Mouse (Mus musculus): ENCODE data around the gene Acsbg1. TPM values are rescaled to one million over a fixed set of nuclear protein-coding genes. Genes with fewer than 3 reads are reported as not detected.
"Not testable (repeated sequence)": the region's sequence is repeated elsewhere in the genome, so short reads cannot be mapped to it uniquely, and the experiment has no call there.

Gene Acsbg1
- polyA plus RNA-seq, 1 experiment = 1.3 TPM

DNA sequence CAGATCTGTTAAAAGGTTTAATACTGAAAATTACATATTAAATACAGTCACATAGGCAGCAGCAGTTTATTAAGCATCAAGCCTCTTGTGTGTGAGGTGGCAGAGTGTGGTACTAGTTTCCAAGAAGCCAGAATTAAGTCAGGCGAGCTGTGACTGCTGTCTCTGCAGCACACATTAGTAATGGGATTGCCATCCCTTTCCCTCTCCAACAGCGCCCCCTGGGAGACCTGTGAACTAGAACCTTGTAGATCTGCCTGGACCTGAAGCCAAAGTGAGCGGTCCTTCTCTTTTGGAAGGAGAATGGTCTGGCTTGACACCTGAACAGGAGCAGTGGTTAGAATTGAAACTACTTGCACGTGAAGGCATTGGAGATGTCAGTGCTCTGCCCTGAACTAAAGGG lies 56.8 kb downstream of the Acsbg1 start:
- Histone ChIP-seq H3K4me1 (ENCODE audit: control insufficient read depth, insufficient read depth, insufficient read length, low read length) (peaks cover 4% of the 10 kb centered on the region; the same call in 1 of the 2 replicates), H3K4me3 (ENCODE audit: insufficient read depth, low read depth, low read length) (no peak overlapping the region), H3K27ac (replicated peaks; ENCODE audit: low read depth, low read length) (peak overlapping the region; percentile 76)

DNA sequence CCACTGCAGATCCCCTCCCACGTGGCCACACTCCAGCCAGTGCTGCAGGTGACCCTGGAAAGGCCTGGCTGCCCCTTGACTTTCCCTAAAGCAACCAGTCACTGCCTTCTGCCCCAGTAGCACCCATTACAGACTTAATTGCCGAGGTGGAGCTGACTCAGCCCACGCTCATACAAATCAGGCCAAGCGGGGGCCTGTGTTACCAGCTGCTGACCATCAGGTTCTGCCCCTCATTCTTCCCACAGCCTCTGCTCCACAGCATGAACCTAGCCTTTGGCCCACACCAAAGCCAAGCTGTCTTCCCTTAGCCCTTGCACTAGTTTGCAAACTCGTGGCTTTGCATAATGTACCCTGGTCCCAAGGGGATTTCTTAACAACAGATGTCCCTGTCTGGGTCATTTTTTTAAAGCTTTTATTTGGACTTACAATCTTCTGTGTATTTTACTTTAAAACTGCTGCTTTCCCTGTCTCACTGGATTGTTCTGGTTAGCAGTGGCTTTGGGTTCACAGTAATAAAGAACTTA lies 57.5 kb downstream of the Acsbg1 start:
- H3K4me3 ChIP-seq (ENCODE audit: insufficient read depth, low read depth, low read length) = no peak overlapping the region
- peak overlapping the region; percentile 87 for H3K27ac ChIP-seq (replicated peaks; ENCODE audit: low read depth, low read length)
- H3K4me1 ChIP-seq (ENCODE audit: control insufficient read depth, insufficient read depth, insufficient read length, low read length) = peaks cover 4% of the 10 kb centered on the region; the same call in 1 of the 2 replicates

DNA sequence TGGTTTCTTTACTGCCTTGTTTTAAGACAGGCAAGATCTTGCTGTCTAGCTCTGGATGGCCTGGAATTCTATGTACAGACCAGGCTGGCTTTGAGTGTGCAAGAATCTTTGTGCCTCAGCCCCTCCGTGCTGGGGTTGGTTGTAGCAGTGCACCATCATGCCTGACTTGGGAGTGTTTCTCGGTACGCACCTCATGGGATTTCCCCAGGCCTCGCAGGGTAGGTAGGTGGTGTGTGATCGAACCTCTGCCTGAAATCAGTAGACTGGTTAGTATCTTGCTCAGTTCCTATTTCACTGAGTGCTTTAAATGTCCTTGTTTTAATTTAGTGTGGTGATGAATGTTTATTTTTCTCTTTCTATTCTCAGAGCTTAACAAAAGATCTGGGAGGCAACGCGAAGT lies 58.8 kb downstream of the Acsbg1 start:
- Histone ChIP-seq H3K27ac (replicated peaks; ENCODE audit: low read depth, low read length) (peak overlapping the region; percentile 54), H3K4me1 (ENCODE audit: control insufficient read depth, insufficient read depth, insufficient read length, low read length) (peaks cover 4% of the 10 kb centered on the region; the same call in 1 of the 2 replicates), H3K4me3 (ENCODE audit: insufficient read depth, low read depth, low read length) (no peak overlapping the region)

DNA sequence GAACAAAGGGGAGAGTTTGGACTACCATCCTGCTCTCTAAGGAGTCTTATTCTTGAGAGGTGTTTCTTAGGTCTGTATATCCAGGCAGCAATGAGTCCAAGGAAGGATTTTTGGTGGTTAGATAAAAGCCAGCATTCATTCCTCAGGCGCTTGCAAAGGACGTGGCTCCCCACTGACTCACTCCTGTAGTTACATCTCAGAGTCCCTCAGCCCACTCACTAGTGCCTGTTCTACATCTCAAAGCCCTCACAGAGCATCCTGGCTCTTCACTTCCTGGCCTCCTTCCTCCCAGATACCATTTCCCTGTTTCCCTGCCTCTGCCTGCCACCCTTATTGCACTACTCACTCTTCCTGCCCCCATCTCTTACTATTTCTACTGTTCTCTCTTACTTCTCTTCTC lies 59.3 kb downstream of the Acsbg1 start:
- Histone ChIP-seq H3K27ac (replicated peaks; ENCODE audit: low read depth, low read length) (peak overlapping the region; percentile 54; the same call in 1 of the 2 replicates), H3K4me3 (ENCODE audit: insufficient read depth, low read depth, low read length) (no peak overlapping the region), H3K4me1 (ENCODE audit: control insufficient read depth, insufficient read depth, insufficient read length, low read length) (peaks cover 4% of the 10 kb centered on the region; the same call in 1 of the 2 replicates)

DNA sequence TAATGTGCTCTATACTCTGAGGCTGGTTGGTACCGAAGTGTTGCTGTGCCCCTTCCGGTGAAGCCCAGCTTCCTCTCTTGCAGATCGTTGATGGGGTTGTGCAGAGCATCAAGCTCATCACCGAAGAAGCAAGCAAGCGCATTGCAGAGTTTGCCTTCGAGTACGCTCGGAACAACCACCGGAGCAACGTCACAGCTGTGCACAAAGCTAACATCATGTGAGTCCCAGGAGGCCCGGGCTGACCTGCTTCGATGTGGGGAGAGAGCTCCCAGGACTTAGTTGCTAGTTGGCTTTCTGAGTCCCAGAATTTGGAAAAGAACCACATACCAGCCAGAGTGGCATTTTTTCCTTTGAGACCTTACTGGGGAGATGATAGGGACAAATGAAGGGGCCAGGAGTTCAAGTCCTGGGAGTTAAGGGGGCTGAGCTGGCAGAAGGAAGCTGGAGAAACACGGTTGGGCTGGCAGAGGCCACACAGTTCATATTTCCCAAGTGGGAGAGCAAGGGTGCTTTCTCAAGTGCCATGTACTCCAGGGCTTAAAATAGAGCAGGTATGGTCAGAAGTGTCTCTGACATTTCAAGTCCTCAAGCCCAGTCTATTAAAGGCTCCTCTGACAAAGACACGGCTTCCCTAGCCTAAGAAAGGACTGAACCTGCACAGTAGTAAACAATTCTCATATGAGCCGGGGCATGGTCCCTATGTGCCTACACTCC lies 64.8 kb downstream of the Acsbg1 start:
- H3K4me3 ChIP-seq (ENCODE audit: insufficient read depth, low read depth, low read length) = no peak overlapping the region
- H3K27ac ChIP-seq (replicated peaks; ENCODE audit: low read depth, low read length) = peak overlapping the region; percentile 63

DNA sequence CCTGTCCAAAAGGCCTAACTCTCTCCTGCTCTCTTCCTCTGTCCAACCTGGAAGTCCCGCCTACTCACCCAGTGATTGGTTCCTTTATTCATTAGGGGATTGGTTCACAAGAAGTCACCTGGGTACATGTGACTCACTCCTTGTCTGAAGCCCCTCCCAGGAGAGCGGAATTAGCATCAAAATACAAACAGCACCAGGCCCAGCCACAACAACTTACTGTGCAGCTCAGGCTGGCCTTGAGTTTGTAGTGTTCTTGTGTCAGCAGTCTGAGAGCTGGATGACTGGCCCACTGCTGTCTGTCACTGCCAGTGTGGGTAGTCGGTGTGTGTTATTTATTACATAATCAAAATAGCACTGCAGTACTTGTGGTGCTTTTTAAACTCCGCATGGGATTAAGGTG lies 68.0 kb downstream of the Acsbg1 start:
- not testable (repeated sequence) for H3K27ac ChIP-seq (replicated peaks; ENCODE audit: low read depth, low read length)

More for the DNA sequence above, 64.8 kb downstream of the Acsbg1 start:
- H3K4me1 ChIP-seq (ENCODE audit: control insufficient read depth, insufficient read depth, insufficient read length, low read length) = no peaks in the 10 kb centered on the region; the same call in 1 of the 2 replicates

DNA sequence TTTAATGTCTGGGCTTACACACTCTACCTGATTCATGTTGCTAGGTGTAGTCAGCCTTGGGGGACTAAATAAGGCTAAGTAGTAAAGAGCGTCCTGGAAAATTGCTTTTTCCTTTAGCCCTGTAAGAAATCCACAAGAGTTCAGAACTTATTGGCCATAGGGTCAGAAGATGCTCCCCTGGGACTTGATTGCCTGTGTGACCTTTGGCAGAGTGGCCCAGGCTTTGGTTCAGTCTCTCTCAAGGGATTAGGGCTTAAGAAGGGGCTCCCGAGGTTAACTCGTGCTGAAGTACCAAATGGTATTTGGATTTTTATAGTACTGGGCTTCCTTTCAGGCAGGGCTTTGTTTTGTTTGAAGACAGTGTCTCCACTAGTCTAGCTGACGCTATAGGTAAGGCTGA lies 73.8 kb downstream of the Acsbg1 start:
- Histone ChIP-seq H3K4me3 (ENCODE audit: insufficient read depth, low read depth, low read length) (peak overlapping the region; percentile 92), H3K27ac (replicated peaks; ENCODE audit: low read depth, low read length) (peak overlapping the region; percentile 100), H3K4me1 (ENCODE audit: control insufficient read depth, insufficient read depth, insufficient read length, low read length) (no peaks in the 10 kb centered on the region)

More for the DNA sequence above, 68.0 kb downstream of the Acsbg1 start:
- not testable (repeated sequence) for H3K4me3 ChIP-seq (ENCODE audit: insufficient read depth, low read depth, low read length); H3K4me1 ChIP-seq (ENCODE audit: control insufficient read depth, insufficient read depth, insufficient read length, low read length)

DNA sequence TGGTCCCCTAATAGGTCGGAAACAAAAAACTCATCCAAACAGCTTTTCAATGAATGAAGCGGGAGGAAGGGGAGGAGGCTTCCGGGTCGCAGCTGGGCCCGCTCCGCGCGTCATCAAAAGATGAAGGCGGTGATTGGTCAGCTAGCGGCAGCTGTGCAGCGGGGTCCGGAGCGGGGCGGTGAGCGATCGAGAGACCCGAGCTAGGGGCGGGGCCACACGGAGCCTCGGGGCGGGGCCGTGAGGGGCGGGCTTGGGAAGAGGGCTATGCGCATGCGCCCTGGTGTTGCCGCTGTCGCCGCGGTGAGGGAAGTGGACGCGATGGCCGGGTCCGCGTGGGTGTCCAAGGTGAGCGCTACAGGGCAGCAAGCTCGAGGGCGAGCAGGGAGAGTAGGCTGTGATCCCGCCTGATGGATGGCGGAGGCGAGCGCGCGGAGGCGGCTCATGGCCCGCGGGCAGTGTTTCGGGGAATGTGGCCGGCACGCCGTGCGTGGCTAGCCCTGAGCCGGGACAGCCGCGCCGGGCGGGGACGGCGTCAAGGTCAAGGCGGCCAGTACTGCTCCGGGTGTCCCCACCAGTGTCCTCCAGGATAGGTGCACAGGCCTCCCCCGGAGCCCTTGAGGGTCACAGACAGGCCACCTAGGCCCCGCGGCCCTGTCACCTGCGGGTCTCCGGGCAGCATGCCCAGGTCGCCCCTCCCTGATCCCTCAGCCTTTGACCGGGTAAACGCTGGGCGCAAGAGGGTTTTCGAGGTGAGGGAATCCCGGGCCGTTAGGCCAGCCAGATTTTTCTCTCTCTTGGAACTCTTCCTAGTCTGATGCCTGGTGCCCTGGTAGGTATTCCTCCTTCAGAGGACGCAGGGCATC lies 75.2 kb downstream of the Acsbg1 start, which contains the start of gene Idh3a:
Idh3a (plus strand) TSS at position 136 of the 863 bp plus-strand sequence.
- Histone ChIP-seq H3K27ac (replicated peaks; ENCODE audit: low read depth, low read length) (peak within 1 kb of the TSS; percentile 100), H3K4me1 (ENCODE audit: control insufficient read depth, insufficient read depth, insufficient read length, low read length) (no peaks in the 10 kb centered on the region), H3K4me3 (ENCODE audit: insufficient read depth, low read depth, low read length) (peak within 1 kb of the TSS; percentile 92)

DNA sequence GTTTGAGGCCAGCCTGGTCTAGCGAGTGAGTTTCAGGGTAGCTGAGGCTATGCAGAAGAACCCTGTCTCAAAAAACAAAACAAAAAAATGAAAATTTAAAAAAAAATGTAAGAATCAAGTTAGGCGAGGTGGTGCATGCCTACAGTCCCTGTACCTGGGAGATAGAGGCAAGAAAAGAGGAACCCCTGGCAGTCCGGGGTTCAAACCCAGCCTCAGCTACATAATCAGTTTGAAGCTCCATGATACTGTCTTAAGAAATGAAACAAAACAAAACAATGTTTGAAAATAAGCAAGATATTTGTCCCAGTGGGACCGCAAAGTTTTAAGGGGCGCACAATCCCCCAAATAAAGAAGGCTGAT lies 75.9 kb downstream of the Acsbg1 start:
- Histone ChIP-seq H3K4me3 (ENCODE audit: insufficient read depth, low read depth, low read length) (peak overlapping the region; percentile 31; the same call in 1 of the 2 replicates), H3K27ac (replicated peaks; ENCODE audit: low read depth, low read length) (no peak overlapping the region), H3K4me1 (ENCODE audit: control insufficient read depth, insufficient read depth, insufficient read length, low read length) (no peaks in the 10 kb centered on the region)

DNA sequence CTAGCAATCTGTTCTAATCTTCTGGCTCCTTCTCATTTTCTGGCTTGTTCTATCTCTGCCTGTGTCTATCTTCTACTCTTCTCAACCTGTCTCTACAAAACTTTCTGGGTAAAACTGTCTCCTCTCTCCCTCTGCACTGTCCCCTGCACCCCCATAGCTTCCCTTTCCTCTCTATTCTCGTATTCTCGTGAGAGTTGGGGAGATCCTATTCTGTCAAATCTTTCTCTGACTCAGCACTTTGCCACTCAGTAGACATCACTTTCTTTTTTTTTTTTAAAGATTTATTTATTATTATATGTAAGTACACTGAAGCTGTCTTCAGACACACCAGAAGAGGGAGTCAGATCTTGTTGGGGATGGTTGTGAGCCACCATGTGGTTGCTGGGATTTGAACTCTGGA lies 77.5 kb downstream of the Acsbg1 start:
- H3K4me1 ChIP-seq (ENCODE audit: control insufficient read depth, insufficient read depth, insufficient read length, low read length); H3K4me3 ChIP-seq (ENCODE audit: insufficient read depth, low read depth, low read length); H3K27ac ChIP-seq (replicated peaks; ENCODE audit: low read depth, low read length): not testable (repeated sequence)

DNA sequence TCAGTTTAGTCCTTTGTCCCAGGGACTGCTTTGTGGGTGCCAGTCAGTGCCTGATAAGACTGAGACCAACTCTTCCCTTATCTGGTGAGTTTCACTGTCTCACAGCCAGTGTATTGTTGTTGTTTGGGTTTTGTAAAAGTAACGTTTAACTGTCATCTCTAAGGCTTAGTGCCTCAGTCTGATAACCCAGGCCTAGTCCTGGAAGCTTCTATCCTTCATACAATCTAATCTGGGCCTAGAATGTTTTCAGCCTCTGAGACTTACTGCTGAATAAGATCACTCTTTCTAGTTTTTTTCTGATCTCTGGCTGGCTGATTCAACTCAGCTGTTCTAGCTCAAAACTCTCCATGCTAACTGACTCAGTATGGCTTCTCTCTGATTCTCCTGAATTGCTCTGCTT lies 78.0 kb downstream of the Acsbg1 start:
- Histone ChIP-seq H3K4me3 (ENCODE audit: insufficient read depth, low read depth, low read length) (no peak overlapping the region), H3K27ac (replicated peaks; ENCODE audit: low read depth, low read length) (no peak overlapping the region), H3K4me1 (ENCODE audit: control insufficient read depth, insufficient read depth, insufficient read length, low read length) (no peaks in the 10 kb centered on the region)

DNA sequence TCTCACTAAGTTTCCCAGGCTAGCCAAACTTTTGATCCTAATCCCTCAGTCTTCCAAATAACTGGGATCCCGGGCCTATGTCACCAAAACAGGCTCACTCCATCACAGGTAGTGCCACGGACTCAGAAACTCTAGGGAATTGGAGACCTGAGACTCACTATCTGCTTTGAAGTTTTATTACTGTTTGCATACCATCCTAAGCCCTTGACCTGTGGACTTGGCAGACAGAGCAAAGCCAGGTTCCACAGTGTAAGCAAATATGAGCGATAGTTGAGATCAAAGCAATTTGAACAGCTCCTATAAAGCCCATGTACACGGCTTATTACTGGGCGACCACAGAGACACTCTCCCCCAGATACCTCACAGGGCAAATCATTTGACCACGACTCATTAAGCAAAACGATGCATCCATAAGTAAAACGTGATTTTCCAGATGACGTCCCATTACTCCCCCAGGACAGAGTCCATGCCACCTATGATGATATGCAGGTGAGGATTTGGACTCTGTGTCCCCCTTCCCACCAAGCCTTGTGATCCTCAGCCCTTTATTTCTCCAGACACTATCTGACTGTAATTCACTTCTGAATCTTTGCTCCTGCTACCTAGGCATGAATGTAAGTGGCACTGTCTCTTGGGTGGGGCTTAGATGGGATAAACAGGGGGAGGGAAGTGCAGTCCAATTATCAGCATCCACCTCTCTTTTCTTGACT lies 90.4 kb downstream of the Acsbg1 start:
- no peak overlapping the region for H3K4me3 ChIP-seq (ENCODE audit: insufficient read depth, low read depth, low read length)
- no peak overlapping the region for H3K27ac ChIP-seq (replicated peaks; ENCODE audit: low read depth, low read length)
- H3K4me1 ChIP-seq (ENCODE audit: control insufficient read depth, insufficient read depth, insufficient read length, low read length) = peaks cover 7% of the 10 kb centered on the region; the same call in 1 of the 2 replicates

DNA sequence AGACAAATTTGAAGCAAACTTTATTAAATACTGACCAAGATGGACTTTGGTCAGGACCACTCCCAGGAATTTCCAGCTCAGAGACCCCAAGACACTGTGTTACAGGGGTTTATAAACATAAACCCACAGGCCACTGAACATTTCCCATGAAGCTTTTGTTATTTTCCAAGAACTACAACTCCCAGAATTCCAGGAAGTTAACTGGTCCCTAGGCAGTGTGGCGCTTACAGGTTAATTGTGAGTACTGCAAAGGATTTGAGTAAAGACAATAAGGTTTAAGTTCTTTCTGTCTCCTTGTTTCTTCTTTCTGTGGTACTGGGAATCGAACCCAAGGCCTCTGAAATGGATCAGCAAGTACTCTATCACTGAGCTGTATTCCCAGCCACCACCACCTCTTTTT lies 92.9 kb downstream of the Acsbg1 start:
- H3K4me1 ChIP-seq (ENCODE audit: control insufficient read depth, insufficient read depth, insufficient read length, low read length) = 0 out of 2 replicates have a peak, but pooled peaks cover 2% of the 10 kb centered on the region
- no peak overlapping the region for H3K4me3 ChIP-seq (ENCODE audit: insufficient read depth, low read depth, low read length)

DNA sequence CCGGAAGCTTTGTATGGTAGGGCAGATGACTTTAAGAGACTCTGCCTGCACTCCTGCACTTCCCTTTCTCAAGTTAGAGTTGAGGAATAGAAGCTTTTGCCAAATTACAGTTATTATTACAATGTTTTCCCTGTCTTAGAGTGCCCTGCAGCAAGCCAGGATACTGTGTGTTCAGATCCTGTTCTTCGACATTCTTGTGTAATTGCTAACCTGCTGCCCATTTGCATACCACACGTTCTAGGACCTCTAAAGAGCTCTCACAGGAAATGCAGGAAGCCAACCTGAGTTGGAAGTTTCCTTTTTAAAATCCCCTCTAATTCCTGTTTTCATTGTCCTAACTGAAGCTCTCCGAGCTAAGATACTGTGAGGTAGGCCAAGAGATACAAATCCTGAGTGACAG lies 94.7 kb downstream of the Acsbg1 start:
- no peak overlapping the region for H3K4me3 ChIP-seq (ENCODE audit: insufficient read depth, low read depth, low read length)
- 0 out of 2 replicates have a peak, but pooled peaks cover 2% of the 10 kb centered on the region for H3K4me1 ChIP-seq (ENCODE audit: control insufficient read depth, insufficient read depth, insufficient read length, low read length)
- H3K27ac ChIP-seq (replicated peaks; ENCODE audit: low read depth, low read length) = no peak overlapping the region

More for the DNA sequence above, 92.9 kb downstream of the Acsbg1 start:
- no peak overlapping the region for H3K27ac ChIP-seq (replicated peaks; ENCODE audit: low read depth, low read length)
